Mouse (Mus musculus): ENCODE data around the gene Nav2.

The Nav2 gene

DNA sequence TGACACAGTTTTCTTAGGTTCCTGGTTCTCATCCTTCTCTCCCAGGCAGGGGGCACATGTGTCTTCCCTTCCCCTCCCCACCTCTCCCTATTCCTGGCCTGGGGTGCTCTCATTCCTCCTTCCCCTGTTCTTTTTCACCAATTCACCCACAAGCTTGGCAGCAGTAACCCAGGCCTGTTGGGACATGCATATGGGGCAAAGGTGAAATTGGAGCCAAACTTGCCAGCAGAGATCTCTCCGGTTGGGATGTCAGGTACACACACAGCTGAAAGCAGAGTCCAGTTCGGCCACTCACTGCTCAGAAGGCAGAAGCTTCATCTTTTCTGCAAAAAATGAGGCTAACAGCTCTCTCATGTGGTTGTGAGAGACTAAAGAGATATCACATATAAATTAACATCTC is 26.3 kb downstream of the Nav2 start:
- DNase-seq (ENCODE audit: low read depth) = no peak

DNA sequence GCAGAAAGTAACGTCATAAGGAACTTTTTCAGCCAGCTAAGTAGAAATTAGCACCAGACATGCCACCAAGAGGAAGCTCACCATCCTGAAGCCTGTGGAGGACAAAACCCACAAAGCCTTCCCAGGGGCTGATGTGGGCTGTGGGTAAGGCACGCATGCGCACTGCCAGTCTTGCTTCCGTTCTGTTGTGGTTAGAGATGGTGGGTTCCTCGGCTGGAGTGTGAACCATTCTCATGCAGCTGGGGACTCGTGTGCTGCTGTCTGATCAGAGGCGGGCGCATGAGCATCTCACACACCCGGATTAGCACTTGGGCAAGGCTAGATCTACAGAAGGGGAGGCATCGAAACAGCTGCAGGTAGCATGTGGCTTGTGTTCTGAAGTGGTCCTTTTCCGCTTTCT is 29.0 kb downstream of the Nav2 start:
- peak; percentile 72 for DNase-seq (ENCODE audit: low read depth)

- DNase-seq (ENCODE audit: low read depth) = peak; percentile 58
Measured at GRCm38 (mm10) chr7:48938190-48938589, 29.7 kb downstream of the Nav2 start.

GRCm38 (mm10) chr7:48948381-48949108 is 40.0 kb downstream of the Nav2 start:
- no peak for DNase-seq (ENCODE audit: low read depth)

- no peak for DNase-seq (ENCODE audit: low read depth)
Measured at GRCm38 (mm10) chr7:48954501-48954900, 46.0 kb downstream of the Nav2 start.

DNA sequence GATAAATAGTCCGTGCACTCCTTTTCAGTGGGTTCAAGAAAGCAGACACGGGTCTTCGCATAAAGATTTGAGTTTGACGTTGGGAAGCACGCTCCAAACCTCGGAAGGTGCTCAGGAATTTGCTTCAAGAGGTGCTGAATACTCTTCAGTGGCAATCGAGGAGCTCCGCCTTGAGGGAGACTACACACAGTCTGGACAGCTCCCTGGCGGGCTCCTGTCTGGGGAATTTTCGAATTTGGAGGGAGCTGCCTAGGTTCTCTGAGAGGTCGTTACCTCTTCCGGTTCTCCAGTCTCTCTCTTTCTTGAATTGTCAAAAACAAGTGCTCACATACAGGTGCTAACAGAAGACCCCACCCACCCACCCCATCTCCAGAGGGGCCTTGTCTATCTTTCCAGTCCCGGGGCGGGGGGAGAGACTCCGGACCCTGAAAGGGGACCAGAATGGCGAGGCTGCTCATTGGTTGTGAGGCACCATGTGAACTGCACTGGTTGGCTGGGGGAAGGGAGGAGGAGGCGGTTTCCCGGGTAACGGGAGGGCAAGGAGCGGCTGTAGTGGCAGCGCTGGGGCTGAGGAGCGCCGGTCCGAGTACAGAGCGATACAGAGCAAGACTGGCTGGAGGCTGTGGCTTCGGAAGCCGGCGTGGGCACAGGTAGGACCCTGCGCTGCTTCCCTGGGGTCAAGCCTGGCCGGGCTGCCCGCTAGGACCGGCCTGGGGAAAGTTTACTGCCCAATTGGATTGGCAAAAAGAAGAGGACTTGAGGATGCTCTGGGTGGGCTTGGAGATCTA is 50.2 kb downstream of the Nav2 start:
- DNase-seq (ENCODE audit: low read depth) = peak; percentile 47

DNA sequence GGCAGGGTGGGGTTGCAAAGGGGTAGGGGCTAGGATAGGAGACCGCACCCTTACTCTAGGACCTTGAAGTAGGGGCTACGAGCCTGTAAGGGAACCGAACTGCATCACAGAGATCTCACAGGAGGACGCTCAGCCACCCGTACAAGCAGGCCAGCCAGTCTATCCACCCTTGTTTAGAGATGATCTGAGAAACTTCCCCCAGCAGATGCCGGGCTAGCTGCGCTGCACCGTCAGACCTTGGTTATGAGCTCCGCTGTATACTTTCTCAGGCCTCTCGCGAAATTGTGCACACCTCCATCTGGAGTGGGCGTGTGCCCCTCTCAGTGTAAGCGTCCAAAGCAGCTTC is 50.8 kb downstream of the Nav2 start:
- no peak for DNase-seq (ENCODE audit: low read depth)

DNA sequence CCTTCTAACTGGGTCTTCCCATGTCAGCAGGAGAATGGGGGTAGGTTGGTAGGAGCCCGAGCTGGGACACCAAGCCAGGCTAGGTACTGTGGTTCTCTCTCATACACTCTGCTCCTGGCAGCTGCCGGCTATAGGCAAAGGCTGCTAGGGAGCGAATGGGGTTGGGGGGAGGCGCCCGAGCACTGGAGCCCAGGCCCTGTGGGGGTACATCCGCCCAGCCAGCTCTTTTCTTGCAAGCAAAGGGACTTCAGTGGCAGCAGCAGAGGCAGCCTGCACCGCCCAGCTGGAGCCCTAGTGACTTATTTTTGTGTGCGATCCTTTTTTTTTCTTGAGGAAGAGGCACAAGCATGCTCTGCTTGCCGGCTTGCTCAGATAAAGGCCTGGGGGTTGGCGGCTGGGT is 51.6 kb downstream of the Nav2 start:
- no peak for DNase-seq (ENCODE audit: low read depth)

DNA sequence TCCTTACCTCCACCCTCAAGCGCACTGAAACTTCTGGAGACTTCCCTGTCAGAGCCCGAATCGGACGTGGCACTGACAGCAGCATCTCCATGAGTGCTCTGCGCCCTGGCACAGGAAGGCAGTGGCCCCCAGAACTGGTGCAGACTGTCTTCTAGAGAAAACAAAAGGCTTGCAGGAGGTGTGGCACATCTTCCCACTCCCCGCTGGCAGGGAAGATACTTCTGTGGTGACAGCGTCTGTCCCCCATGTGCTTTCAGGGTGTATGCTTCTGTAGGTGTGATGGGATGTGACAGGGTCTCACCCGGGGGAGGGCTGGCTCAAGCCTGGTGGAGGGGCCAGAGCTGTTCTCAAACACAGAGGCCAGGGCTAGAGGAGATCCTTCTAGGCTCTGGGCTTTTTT is 53.0 kb downstream of the Nav2 start:
- no peak for DNase-seq (ENCODE audit: low read depth)

GRCm38 (mm10) chr7:48961935-48962334 is 53.4 kb downstream of the Nav2 start:
- DNase-seq (ENCODE audit: low read depth) = no peak

- no peak for DNase-seq (ENCODE audit: low read depth)
Measured at GRCm38 (mm10) chr7:48963112-48963511, 54.6 kb downstream of the Nav2 start.

GRCm38 (mm10) chr7:48963554-48963953 is 55.0 kb downstream of the Nav2 start:
- no peak for DNase-seq (ENCODE audit: low read depth)

- DNase-seq (ENCODE audit: low read depth) = no peak
Measured at GRCm38 (mm10) chr7:48965796-48966512, 57.4 kb downstream of the Nav2 start.

GRCm38 (mm10) chr7:48981013-48981412 is 72.5 kb downstream of the Nav2 start:
- DNase-seq (ENCODE audit: low read depth) = no peak

DNA sequence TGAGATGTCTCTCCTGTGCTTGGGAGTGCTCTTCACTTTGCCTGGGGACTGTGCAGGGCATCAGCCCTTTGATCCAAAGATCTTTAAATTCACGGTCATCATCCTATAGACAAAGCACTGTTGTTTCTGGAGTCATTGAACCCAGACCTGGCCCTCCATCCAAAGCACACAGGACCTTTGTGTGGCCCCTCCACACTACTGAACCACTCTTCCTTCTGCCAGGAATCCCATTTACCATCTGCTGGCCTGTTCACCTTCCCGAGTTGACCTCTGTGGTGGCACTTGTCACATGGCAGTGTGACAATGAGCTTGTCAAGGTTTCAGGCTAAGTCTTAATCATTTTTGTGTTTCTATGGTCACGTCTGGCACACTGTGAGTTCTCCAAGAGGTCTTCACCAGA is 73.3 kb downstream of the Nav2 start:
- no peak for DNase-seq (ENCODE audit: low read depth)

- DNase-seq (ENCODE audit: low read depth) = no peak
Measured at GRCm38 (mm10) chr7:48982573-48982972, 74.1 kb downstream of the Nav2 start.

- no peak for DNase-seq (ENCODE audit: low read depth)
Measured at GRCm38 (mm10) chr7:48991911-48992552, 83.5 kb downstream of the Nav2 start.

DNA sequence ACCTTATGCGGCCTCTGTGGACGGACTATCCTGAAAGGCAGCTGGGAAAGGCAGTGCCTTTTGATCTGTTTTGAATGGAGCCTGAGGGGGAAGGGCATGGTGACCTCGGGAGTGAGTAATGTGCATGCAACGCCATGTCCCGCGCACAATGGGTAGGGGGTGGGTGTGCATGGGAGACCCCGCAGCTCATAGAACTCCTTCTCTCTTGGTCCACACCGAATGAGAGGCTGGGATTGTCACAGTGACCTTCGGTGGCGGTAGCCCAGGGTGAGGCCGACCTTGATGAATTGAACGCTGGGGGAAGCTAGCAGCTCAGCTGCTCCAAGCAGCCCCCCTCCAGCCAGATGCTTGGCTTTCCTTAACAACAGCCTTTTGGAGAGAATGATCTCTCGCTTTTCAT is 86.7 kb downstream of the Nav2 start:
- DNase-seq (ENCODE audit: low read depth) = no peak

DNA sequence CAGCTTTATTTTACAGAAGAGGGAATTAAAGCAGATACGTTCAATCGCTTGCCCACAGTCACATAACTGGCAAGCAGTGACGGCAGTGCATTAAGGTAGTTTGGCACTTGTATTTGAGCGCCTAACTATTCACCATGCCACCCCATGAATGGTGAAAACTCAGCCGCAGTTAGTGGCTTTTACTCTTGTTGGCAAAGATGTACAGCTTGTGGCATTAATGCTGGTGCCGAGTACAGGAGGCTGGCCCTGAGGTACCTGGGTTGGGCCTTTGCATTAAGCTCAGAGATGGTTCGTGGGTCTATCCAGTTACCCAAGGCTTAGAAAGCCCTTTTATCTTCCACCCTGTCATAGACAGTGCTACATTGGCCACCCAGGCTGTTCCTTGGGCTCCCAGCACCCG is 87.2 kb downstream of the Nav2 start:
- DNase-seq (ENCODE audit: low read depth) = no peak

GRCm38 (mm10) chr7:48996829-48997228 is 88.3 kb downstream of the Nav2 start:
- no peak for DNase-seq (ENCODE audit: low read depth)

GRCm38 (mm10) chr7:48998097-48998496 is 89.6 kb downstream of the Nav2 start:
- no peak for DNase-seq (ENCODE audit: low read depth)

DNA sequence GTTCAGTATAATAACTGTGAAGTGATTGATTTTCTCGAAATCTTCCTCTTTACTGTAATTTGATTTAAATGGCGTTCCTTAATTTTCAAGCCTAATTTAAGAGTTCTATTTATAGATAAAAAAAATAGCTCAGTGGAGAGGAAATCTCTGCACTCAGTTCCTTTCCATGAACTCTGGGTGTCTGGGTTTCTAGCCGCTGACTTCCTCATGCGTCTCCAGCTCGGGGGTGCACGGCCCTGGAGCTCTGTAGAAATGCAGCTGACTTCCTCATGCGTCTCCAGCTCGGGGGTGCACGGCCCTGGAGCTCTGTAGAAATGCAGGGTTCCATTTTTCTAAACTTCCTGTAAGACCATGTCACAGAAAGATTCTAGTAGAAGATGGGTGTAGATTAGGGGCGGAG is 90.1 kb downstream of the Nav2 start:
- DNase-seq (ENCODE audit: low read depth) = no peak

DNA sequence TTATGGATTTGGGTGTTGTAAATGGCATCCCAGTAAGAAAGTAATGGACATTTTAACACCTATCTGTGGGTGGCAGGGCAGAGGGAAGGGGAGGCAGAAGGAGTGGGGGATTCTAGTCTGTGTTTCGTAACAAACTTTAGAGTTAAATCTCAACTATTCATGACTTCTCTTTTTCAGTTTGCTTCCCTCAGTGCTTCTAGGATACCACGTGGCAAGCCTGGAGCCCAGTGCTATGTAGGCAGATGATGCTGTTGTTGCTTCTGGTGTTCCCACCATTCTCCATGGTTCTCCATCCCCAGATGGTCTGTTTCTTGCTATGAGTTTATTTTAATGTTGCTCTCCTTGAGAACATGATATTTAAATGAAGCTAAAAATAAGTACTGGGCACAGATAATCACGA is 92.3 kb downstream of the Nav2 start:
- DNase-seq (ENCODE audit: low read depth) = no peak
